Mouse (Mus musculus): ENCODE data around the gene Tex2. TPM values are rescaled to one million over a fixed set of nuclear protein-coding genes. Genes with fewer than 3 reads are reported as not detected.

Tex2 gene
- total and polyA plus RNA-seq, 3 experiments = 4.0 to 5.0 (median 4.5) TPM

GRCm38 (mm10) chr11:106555805-106556615, 57.2 kb downstream of the Tex2 start:
- in situ Hi-C loops (cut with MboI; ENCODE audit: low pct_ligation_motif_present, low pct_unique_long_range_greater_than_20kb, low sequenced_read_pairs) (no loop called here), dilution Hi-C loops (cut with MboI; ENCODE audit: extremely low pct_ligation_motif_present, extremely low pct_unique_long_range_greater_than_20kb, low sequenced_read_pairs) (no loop called here)
- no peak for DNase-seq (ENCODE audit: extremely low read depth)
- TF ChIP-seq E2F4 (IDR thresholded peaks at IDR 0.05; ENCODE audit: insufficient replicate concordance, low read depth, low read length) (no peak), CHD1 (IDR thresholded peaks at IDR 0.05; ENCODE audit: low read depth, low read length) (no peak), TBP (conservative IDR thresholded peaks at IDR 0.05; ENCODE audit: low read depth, low read length) (no peak), EP300 (IDR thresholded peaks at IDR 0.05; ENCODE audit: low read length) (no peak), NRF1 (IDR thresholded peaks at IDR 0.05; ENCODE audit: low read depth, low read length) (no peak)
- H3K4me2 ChIP-seq (ENCODE audit: insufficient read depth, low read depth, poor library complexity, severe bottlenecking) = no peak overlapping the region
- no peaks in the 10 kb centered on the region for H3K27me3 ChIP-seq (replicated peaks)
- H3K27ac ChIP-seq (ENCODE audit: insufficient read depth, low read depth) = no peak overlapping the region
- peaks cover 3 to 23% of the 10 kb centered on the region in 2 experiments; a peak in 3 of 4 replicates for H3K4me1 ChIP-seq (ENCODE audit: control insufficient read depth in 1 of 2, insufficient read depth in 2 of 2)
- H3K9ac ChIP-seq (ENCODE audit: insufficient read depth, low read depth) = no peak overlapping the region
- no peak overlapping the region for H3K4me3 ChIP-seq (replicated peaks in 1 of 3; ENCODE audit: low read depth in 2 of 3, low read length in 2 of 3, poor library complexity in 1 of 3)
- peaks cover 0 to 9% of the 10 kb centered on the region in 2 experiments for H3K36me3 ChIP-seq (replicated peaks in 1 of 2; ENCODE audit: control insufficient read depth in 1 of 2, insufficient read depth in 1 of 2, low read length in 1 of 2)
- no peaks in the 10 kb centered on the region for H3K79me2 ChIP-seq (replicated peaks; ENCODE audit: control insufficient read depth, extremely low read depth, insufficient read depth, poor library complexity, severe bottlenecking)
- H3K9me3 ChIP-seq (replicated peaks; ENCODE audit: low read length) = no peaks in the 10 kb centered on the region

- H3K36me3 ChIP-seq (replicated peaks in 1 of 2; ENCODE audit: control insufficient read depth in 1 of 2, insufficient read depth in 1 of 2, low read length in 1 of 2) = peaks cover 0 to 27% of the 10 kb centered on the region in 2 experiments
- no peaks in the 10 kb centered on the region for H3K79me2 ChIP-seq (replicated peaks; ENCODE audit: control insufficient read depth, extremely low read depth, insufficient read depth, poor library complexity, severe bottlenecking)
- peaks cover 3 to 15% of the 10 kb centered on the region in 2 experiments; a peak in 3 of 4 replicates for H3K4me1 ChIP-seq (ENCODE audit: control insufficient read depth in 1 of 2, insufficient read depth in 2 of 2)
- TF ChIP-seq POLR2AphosphoS2 (IDR thresholded peaks at IDR 0.05; ENCODE audit: low read depth, low read length) (no peak), MEF2A (IDR thresholded peaks at IDR 0.05; ENCODE audit: borderline replicate concordance, low read depth, low read length) (no peak), CHD2 (IDR thresholded peaks at IDR 0.05; ENCODE audit: low read length) (no peak), UBTF (IDR thresholded peaks at IDR 0.05; ENCODE audit: low read depth, low read length) (no peak), EP300 (IDR thresholded peaks at IDR 0.05; ENCODE audit: low read length) (no peak), USF1 (IDR thresholded peaks at IDR 0.05; ENCODE audit: low read depth, low read length) (no peak), BHLHE40 (IDR thresholded peaks at IDR 0.05; ENCODE audit: low read depth, low read length) (no peak), MAX (IDR thresholded peaks at IDR 0.05; ENCODE audit: low read length) (no peak), ELF1 (IDR thresholded peaks at IDR 0.05; ENCODE audit: low read depth, low read length) (no peak), ZKSCAN1 (IDR thresholded peaks at IDR 0.05; ENCODE audit: borderline replicate concordance, low read depth, low read length) (no peak), POLR2A (IDR thresholded peaks at IDR 0.05; ENCODE audit: low read depth, low read length) (no peak), IRF4 (IDR thresholded peaks at IDR 0.05; ENCODE audit: low read depth, low read length) (no peak), RAD21 (IDR thresholded peaks at IDR 0.05; ENCODE audit: low read depth, low read length) (no peak), ZNF384 (IDR thresholded peaks at IDR 0.05; ENCODE audit: low read depth, low read length) (no peak), SIN3A (IDR thresholded peaks at IDR 0.05; ENCODE audit: low read length) (no peak), JUND (conservative IDR thresholded peaks at IDR 0.05; ENCODE audit: low read depth, low read length) (no peak), ZMIZ1 (IDR thresholded peaks at IDR 0.05; ENCODE audit: low read depth, low read length) (no peak), MXI1 (IDR thresholded peaks at IDR 0.05; ENCODE audit: low read depth, low read length) (no peak)
- no peak overlapping the region for H3K4me3 ChIP-seq (replicated peaks in 1 of 3; ENCODE audit: low read depth in 2 of 3, low read length in 2 of 3, poor library complexity in 1 of 3)
- no peak for DNase-seq (ENCODE audit: extremely low read depth)
- H3K9me3 ChIP-seq (replicated peaks; ENCODE audit: low read length) = peaks cover 10% of the 10 kb centered on the region
- no peak overlapping the region for H3K9ac ChIP-seq (ENCODE audit: insufficient read depth, low read depth)
- dilution Hi-C loops (cut with MboI; ENCODE audit: extremely low pct_ligation_motif_present, extremely low pct_unique_long_range_greater_than_20kb, low sequenced_read_pairs) = no loop called here
- H3K27me3 ChIP-seq (replicated peaks) = no peaks in the 10 kb centered on the region
- H3K27ac ChIP-seq (ENCODE audit: insufficient read depth, low read depth) = no peak overlapping the region
- in situ Hi-C loops (cut with MboI; ENCODE audit: low pct_ligation_motif_present, low pct_unique_long_range_greater_than_20kb, low sequenced_read_pairs) = no loop called here
- no peak overlapping the region for H3K4me2 ChIP-seq (ENCODE audit: insufficient read depth, low read depth, poor library complexity, severe bottlenecking)
These were observed 62.8 kb downstream of the Tex2 start for GRCm38 (mm10) chr11:106550398-106550797.

All from CH12.LX (cell line).